Mouse (Mus musculus): ENCODE results near the gene Trhr2. TPM values are rescaled to one million over a fixed set of nuclear protein-coding genes. Genes with fewer than 3 reads are reported as not detected.

Trhr2 gene
- polyA plus RNA-seq, 1 experiment: 0.09 TPM

GRCm38 (mm10) chr8:122355642-122356606 is 4.6 kb downstream of the Trhr2 start:
- Histone ChIP-seq H3K27ac (ENCODE audit: insufficient read depth, low read depth, low read length) (no peak overlapping the region), H3K4me3 (ENCODE audit: low read depth, low read length) (no peak overlapping the region), H3K27me3 (ENCODE audit: control insufficient read depth, insufficient read depth, low read length) (no peaks in the 10 kb centered on the region; the same call in 1 of the 2 replicates), H3K4me1 (ENCODE audit: control insufficient read depth, insufficient read depth, insufficient read length, low read length) (peaks cover 8% of the 10 kb centered on the region; the same call in 1 of the 2 replicates), H3K36me3 (ENCODE audit: control insufficient read depth, insufficient read depth, low read length) (no peaks in the 10 kb centered on the region)
- WGBS: 49% methylated on average over 9 of the region's 9 CpGs
- TF ChIP-seq CTCF (IDR thresholded peaks at IDR 0.05; ENCODE audit: extremely low read depth, insufficient read length, insufficient replicate concordance, low read depth, low read length) (no peak), POLR2A (IDR thresholded peaks at IDR 0.05; ENCODE audit: low read depth, low read length) (no peak)

DNA sequence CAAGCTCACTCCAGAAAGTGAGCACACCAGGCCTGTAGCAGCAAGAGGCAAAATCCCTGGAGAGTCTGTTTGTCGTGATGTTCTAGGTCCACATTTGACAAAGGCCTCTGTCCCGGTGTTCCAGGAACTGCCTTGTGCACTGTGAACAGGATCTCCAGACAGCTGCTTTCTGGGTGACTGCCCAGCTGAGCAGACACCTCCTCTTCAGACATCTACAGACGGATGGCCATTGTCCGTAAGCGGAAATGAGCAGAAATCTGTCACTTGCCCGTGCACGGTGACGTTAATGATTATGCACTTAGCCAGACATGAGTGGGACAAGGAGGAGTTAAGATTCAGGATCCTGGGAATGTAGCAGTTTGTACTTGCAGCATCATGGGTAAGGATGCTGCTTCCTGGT is 6.4 kb downstream of the Trhr2 start:
- WGBS: 80% methylated on average over 8 of the region's 8 CpGs
- no peak overlapping the region for H3K27ac ChIP-seq (ENCODE audit: insufficient read depth, low read depth, low read length)

GRCm38 (mm10) chr8:122350309-122351089 is 10.0 kb downstream of the Trhr2 start:
- 75% methylated on average over 11 of the region's 11 CpGs for WGBS

More for the DNA sequence above, 6.4 kb downstream of the Trhr2 start:
- TF ChIP-seq CTCF (IDR thresholded peaks at IDR 0.05; ENCODE audit: extremely low read depth, insufficient read length, insufficient replicate concordance, low read depth, low read length): no peak
- no peak for TF ChIP-seq POLR2A (IDR thresholded peaks at IDR 0.05; ENCODE audit: low read depth, low read length)
- Histone ChIP-seq H3K36me3 (ENCODE audit: control insufficient read depth, insufficient read depth, low read length) (no peaks in the 10 kb centered on the region), H3K4me3 (ENCODE audit: low read depth, low read length) (no peak overlapping the region), H3K27me3 (ENCODE audit: control insufficient read depth, insufficient read depth, low read length) (no peaks in the 10 kb centered on the region; the same call in 1 of the 2 replicates), H3K4me1 (ENCODE audit: control insufficient read depth, insufficient read depth, insufficient read length, low read length) (peaks cover 8% of the 10 kb centered on the region; the same call in 1 of the 2 replicates)

DNA sequence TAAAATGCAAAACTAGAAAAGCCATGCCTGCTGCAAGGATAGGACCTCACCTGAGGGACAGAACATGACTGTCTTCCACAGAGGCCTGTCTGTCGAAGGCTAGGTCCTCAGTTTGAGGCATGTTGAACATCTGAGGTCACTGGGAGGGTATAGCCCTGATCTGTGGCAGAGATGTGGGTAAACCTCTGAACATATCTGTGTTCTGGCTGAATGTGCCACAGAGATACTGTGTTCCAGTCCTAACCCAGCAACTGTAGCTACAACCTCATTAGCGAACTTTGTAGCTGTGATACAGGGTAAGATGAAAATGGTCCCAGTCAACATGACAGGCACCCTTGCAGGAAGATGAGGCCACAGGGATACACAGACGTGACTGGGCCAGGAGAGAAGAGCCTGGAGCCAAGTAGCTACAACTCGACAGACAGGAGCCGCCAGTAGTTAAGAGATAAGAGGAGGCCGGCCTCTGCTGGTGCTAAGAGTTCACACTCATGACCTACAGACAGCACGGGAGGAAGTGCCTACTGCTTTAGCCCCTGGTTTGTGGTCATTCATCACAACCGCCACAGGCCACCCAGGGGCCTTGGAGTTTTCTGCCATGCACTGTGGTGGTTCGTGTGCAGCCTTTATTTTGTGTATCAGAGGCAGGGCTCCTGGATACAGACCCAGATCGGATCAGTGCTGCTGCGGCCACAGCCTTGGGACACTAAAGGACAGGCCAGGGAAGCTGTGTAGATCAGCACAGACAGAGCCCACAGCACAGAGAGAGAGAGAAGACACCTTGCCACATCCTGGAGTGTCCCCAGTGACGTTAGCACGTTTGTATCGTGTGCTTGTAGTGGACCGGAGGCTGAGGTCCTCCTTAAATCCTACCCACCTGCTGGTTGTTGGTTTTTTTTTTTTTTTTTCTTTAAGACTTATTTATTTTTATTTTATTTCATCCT is 10.9 kb downstream of the Trhr2 start:
- Histone ChIP-seq H3K27me3 (ENCODE audit: control insufficient read depth, insufficient read depth, low read length) (0 out of 2 replicates have a peak, but pooled peaks cover 3% of the 10 kb centered on the region), H3K27ac (ENCODE audit: insufficient read depth, low read depth, low read length) (no peak overlapping the region)

More at GRCm38 (mm10) chr8:122350309-122351089, 10.0 kb downstream of the Trhr2 start:
- Histone ChIP-seq H3K27me3 (ENCODE audit: control insufficient read depth, insufficient read depth, low read length) (0 out of 2 replicates have a peak, but pooled peaks cover 3% of the 10 kb centered on the region), H3K27ac (ENCODE audit: insufficient read depth, low read depth, low read length) (no peak overlapping the region), H3K36me3 (ENCODE audit: control insufficient read depth, insufficient read depth, low read length) (no peaks in the 10 kb centered on the region), H3K4me3 (ENCODE audit: low read depth, low read length) (no peak overlapping the region), H3K4me1 (ENCODE audit: control insufficient read depth, insufficient read depth, insufficient read length, low read length) (peaks cover 5% of the 10 kb centered on the region; the same call in 1 of the 2 replicates)
- TF ChIP-seq POLR2A (IDR thresholded peaks at IDR 0.05; ENCODE audit: low read depth, low read length) (no peak), CTCF (IDR thresholded peaks at IDR 0.05; ENCODE audit: extremely low read depth, insufficient read length, insufficient replicate concordance, low read depth, low read length) (no peak)

GRCm38 (mm10) chr8:122347811-122348552 is 12.6 kb downstream of the Trhr2 start:
- 44% methylated on average over 5 of the region's 5 CpGs for WGBS
- Histone ChIP-seq H3K4me3 (ENCODE audit: low read depth, low read length) (no peak overlapping the region), H3K4me1 (ENCODE audit: control insufficient read depth, insufficient read depth, insufficient read length, low read length) (peaks cover 4% of the 10 kb centered on the region; the same call in 1 of the 2 replicates), H3K36me3 (ENCODE audit: control insufficient read depth, insufficient read depth, low read length) (no peaks in the 10 kb centered on the region), H3K27me3 (ENCODE audit: control insufficient read depth, insufficient read depth, low read length) (0 out of 2 replicates have a peak, but pooled peaks cover 3% of the 10 kb centered on the region), H3K27ac (ENCODE audit: insufficient read depth, low read depth, low read length) (no peak overlapping the region)
- TF ChIP-seq POLR2A (IDR thresholded peaks at IDR 0.05; ENCODE audit: low read depth, low read length) (no peak), CTCF (IDR thresholded peaks at IDR 0.05; ENCODE audit: extremely low read depth, insufficient read length, insufficient replicate concordance, low read depth, low read length) (no peak)

More for the DNA sequence above, 10.9 kb downstream of the Trhr2 start:
- H3K4me1 ChIP-seq (ENCODE audit: control insufficient read depth, insufficient read depth, insufficient read length, low read length): no peaks in the 10 kb centered on the region
- TF ChIP-seq CTCF (IDR thresholded peaks at IDR 0.05; ENCODE audit: extremely low read depth, insufficient read length, insufficient replicate concordance, low read depth, low read length) (no peak), POLR2A (IDR thresholded peaks at IDR 0.05; ENCODE audit: low read depth, low read length) (no peak)
- no peak overlapping the region for H3K4me3 ChIP-seq (ENCODE audit: low read depth, low read length)
- no peaks in the 10 kb centered on the region for H3K36me3 ChIP-seq (ENCODE audit: control insufficient read depth, insufficient read depth, low read length)
- WGBS: 47% methylated on average over 15 of the region's 15 CpGs
